Mouse (Mus musculus): ENCODE results near the gene Enkd1. TPM values are rescaled to one million over a fixed set of nuclear protein-coding genes. Genes with fewer than 3 reads are reported as not detected.

Gene Enkd1
- polyA plus RNA-seq, 1 experiment from 2014 or later: 27.3 TPM

GRCm38 (mm10) chr8:105716302-105716945, 8.4 kb upstream of the Enkd1 start:
- H3K27me3 ChIP-seq: no peaks in the 10 kb centered on the region
- H3K36me3 ChIP-seq: 0 out of 2 replicates have a peak, but pooled peaks cover 9% of the 10 kb centered on the region
- 91% methylated on average over 15 of the region's 15 CpGs for WGBS
- no peak overlapping the region for H3K4me2 ChIP-seq
- no peaks in the 10 kb centered on the region for H3K9me3 ChIP-seq
- no peak overlapping the region for H3K9ac ChIP-seq
- H3K4me3 ChIP-seq: no peak overlapping the region
- no peaks in the 10 kb centered on the region for H3K4me1 ChIP-seq
- no peak for ATAC-seq (ENCODE audit: borderline replicate concordance, extremely low read depth, low FRiP score, low TSS enrichment)
- H3K27ac ChIP-seq: no peak overlapping the region

- Histone ChIP-seq H3K27me3 (no peaks in the 10 kb centered on the region), H3K27ac (peak overlapping the region; percentile 71), H3K36me3 (0 out of 2 replicates have a peak, but pooled peaks cover 9% of the 10 kb centered on the region), H3K4me1 (no peaks in the 10 kb centered on the region), H3K9ac (no peak overlapping the region), H3K9me3 (no peaks in the 10 kb centered on the region), H3K4me2 (no peak overlapping the region), H3K4me3 (no peak overlapping the region)
- ATAC-seq (ENCODE audit: borderline replicate concordance, extremely low read depth, low FRiP score, low TSS enrichment): peak; percentile 37; the same call in 1 of the 2 replicates
- WGBS: 58% methylated on average over 6 of the region's 6 CpGs
Measured at GRCm38 (mm10) chr8:105715042-105715441, 7.0 kb upstream of the Enkd1 start.

- Histone ChIP-seq H3K27ac (no peak overlapping the region), H3K27me3 (no peaks in the 10 kb centered on the region), H3K4me1 (no peaks in the 10 kb centered on the region), H3K36me3 (0 out of 2 replicates have a peak, but pooled peaks cover 9% of the 10 kb centered on the region), H3K9ac (no peak overlapping the region), H3K4me3 (no peak overlapping the region), H3K9me3 (no peaks in the 10 kb centered on the region), H3K4me2 (no peak overlapping the region)
- WGBS: 8% methylated on average over 3 of the region's 3 CpGs
- ATAC-seq (ENCODE audit: borderline replicate concordance, extremely low read depth, low FRiP score, low TSS enrichment): 0 out of 2 replicates have a peak, but pooled peaks have one; percentile 36
Measured at GRCm38 (mm10) chr8:105714139-105714538, 6.1 kb upstream of the Enkd1 start.

- Histone ChIP-seq H3K9me3 (no peaks in the 10 kb centered on the region), H3K9ac (no peak overlapping the region), H3K4me2 (no peak overlapping the region), H3K36me3 (0 out of 2 replicates have a peak, but pooled peaks cover 7% of the 10 kb centered on the region), H3K4me3 (no peak overlapping the region), H3K27me3 (no peaks in the 10 kb centered on the region), H3K27ac (no peak overlapping the region), H3K4me1 (peaks cover 3% of the 10 kb centered on the region; the same call in 1 of the 2 replicates)
- 82% methylated on average over 3 of the region's 3 CpGs for WGBS
- ATAC-seq (ENCODE audit: borderline replicate concordance, extremely low read depth, low FRiP score, low TSS enrichment): no peak
Measured at GRCm38 (mm10) chr8:105712286-105712685, 4.3 kb upstream of the Enkd1 start.

- no peak overlapping the region for H3K4me3 ChIP-seq
- H3K36me3 ChIP-seq: no peaks in the 10 kb centered on the region
- peaks cover 15% of the 10 kb centered on the region for H3K4me1 ChIP-seq
- WGBS: 65% methylated on average over 7 of the region's 14 CpGs
- no peak for ATAC-seq (ENCODE audit: borderline replicate concordance, extremely low read depth, low FRiP score, low TSS enrichment)
- no peaks in the 10 kb centered on the region for H3K27me3 ChIP-seq
- no peaks in the 10 kb centered on the region for H3K9me3 ChIP-seq
- H3K27ac ChIP-seq: no peak overlapping the region
- H3K9ac ChIP-seq: no peak overlapping the region
- no peak overlapping the region for H3K4me2 ChIP-seq
Measured at GRCm38 (mm10) chr8:105709317-105709716, 1.3 kb upstream of the Enkd1 start.

DNA sequence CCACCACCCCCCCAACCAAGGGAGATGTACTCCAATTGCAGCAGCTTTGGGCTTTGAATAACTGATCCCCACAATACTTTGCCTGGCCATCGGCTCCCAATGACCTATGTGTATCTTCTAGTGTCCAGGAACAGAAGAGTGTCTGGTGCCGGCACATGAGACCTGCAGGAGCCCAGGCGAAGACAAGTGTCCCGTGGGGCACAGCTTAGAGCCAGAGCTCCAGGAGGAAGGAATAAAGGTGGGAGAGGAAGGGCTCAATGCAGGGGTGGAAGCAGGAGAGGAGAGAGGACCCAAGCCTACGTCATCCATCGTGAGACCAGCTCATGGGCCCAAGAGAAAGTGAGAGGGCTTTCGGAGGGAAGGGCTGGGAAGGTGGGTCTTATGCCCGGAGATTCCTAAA, 665 bp upstream of the Enkd1 start:
- no peak overlapping the region for H3K9ac ChIP-seq
- H3K36me3 ChIP-seq: peaks cover 3% of the 10 kb centered on the region; the same call in 1 of the 2 replicates
- no peak overlapping the region for H3K4me3 ChIP-seq
- H3K4me2 ChIP-seq: no peak overlapping the region
- WGBS: 93% methylated on average over 8 of the region's 8 CpGs
- ATAC-seq (ENCODE audit: borderline replicate concordance, extremely low read depth, low FRiP score, low TSS enrichment): no peak
- no peaks in the 10 kb centered on the region for H3K9me3 ChIP-seq
- H3K4me1 ChIP-seq: peaks cover 15% of the 10 kb centered on the region
- no peaks in the 10 kb centered on the region for H3K27me3 ChIP-seq
- H3K27ac ChIP-seq: no peak overlapping the region

DNA sequence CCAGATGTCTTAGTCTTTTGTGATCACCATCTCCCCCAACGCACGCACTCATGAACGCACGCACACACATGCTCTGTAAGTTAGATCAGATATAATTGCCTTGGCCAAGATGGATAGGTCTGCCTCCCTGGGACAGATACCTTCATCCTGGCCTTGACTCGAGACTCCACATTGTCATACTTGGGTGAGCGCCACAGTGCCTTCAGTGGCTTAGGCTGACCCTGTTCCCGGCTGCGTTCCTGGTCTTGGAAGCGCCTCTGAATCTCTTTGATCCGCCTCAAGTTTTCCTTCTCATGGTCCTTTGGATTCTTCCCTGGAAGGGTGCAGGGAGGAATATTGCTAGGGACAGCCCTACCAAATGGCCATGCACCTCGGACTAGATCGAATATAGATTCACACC, 1.6 kb downstream of the Enkd1 start:
- H3K9me3 ChIP-seq: no peaks in the 10 kb centered on the region
- H3K27ac ChIP-seq: no peak overlapping the region
- peaks cover 7% of the 10 kb centered on the region; the same call in 1 of the 2 replicates for H3K36me3 ChIP-seq
- WGBS: 72% methylated on average over 12 of the region's 12 CpGs
- peak overlapping the region; percentile 99 for H3K4me2 ChIP-seq
- H3K4me3 ChIP-seq: peak overlapping the region; percentile 93
- H3K27me3 ChIP-seq: no peaks in the 10 kb centered on the region
- H3K4me1 ChIP-seq: peaks cover 23% of the 10 kb centered on the region
- no peak for ATAC-seq (ENCODE audit: borderline replicate concordance, extremely low read depth, low FRiP score, low TSS enrichment)
- no peak overlapping the region; the same call in 1 of the 2 replicates for H3K9ac ChIP-seq

GRCm38 (mm10) chr8:105704955-105705354, 3.1 kb downstream of the Enkd1 start:
- H3K9me3 ChIP-seq: no peaks in the 10 kb centered on the region
- H3K4me3 ChIP-seq: no peak overlapping the region
- H3K4me2 ChIP-seq: no peak overlapping the region
- no peak overlapping the region for H3K9ac ChIP-seq
- ATAC-seq (ENCODE audit: borderline replicate concordance, extremely low read depth, low FRiP score, low TSS enrichment): no peak
- WGBS: 89% methylated on average over 6 of the region's 6 CpGs
- peaks cover 26% of the 10 kb centered on the region for H3K4me1 ChIP-seq
- H3K36me3 ChIP-seq: peaks cover 7% of the 10 kb centered on the region; the same call in 1 of the 2 replicates
- no peak overlapping the region for H3K27ac ChIP-seq
- no peaks in the 10 kb centered on the region for H3K27me3 ChIP-seq

GRCm38 (mm10) chr8:105704146-105704812, 3.7 kb downstream of the Enkd1 start:
- Histone ChIP-seq H3K27me3 (no peaks in the 10 kb centered on the region), H3K9me3 (no peaks in the 10 kb centered on the region), H3K36me3 (peaks cover 7% of the 10 kb centered on the region; the same call in 1 of the 2 replicates), H3K4me2 (no peak overlapping the region), H3K27ac (no peak overlapping the region), H3K9ac (no peak overlapping the region), H3K4me1 (peaks cover 32% of the 10 kb centered on the region), H3K4me3 (no peak overlapping the region)
- WGBS: 92% methylated on average over 34 of the region's 34 CpGs
- ATAC-seq (ENCODE audit: borderline replicate concordance, extremely low read depth, low FRiP score, low TSS enrichment): no peak

DNA sequence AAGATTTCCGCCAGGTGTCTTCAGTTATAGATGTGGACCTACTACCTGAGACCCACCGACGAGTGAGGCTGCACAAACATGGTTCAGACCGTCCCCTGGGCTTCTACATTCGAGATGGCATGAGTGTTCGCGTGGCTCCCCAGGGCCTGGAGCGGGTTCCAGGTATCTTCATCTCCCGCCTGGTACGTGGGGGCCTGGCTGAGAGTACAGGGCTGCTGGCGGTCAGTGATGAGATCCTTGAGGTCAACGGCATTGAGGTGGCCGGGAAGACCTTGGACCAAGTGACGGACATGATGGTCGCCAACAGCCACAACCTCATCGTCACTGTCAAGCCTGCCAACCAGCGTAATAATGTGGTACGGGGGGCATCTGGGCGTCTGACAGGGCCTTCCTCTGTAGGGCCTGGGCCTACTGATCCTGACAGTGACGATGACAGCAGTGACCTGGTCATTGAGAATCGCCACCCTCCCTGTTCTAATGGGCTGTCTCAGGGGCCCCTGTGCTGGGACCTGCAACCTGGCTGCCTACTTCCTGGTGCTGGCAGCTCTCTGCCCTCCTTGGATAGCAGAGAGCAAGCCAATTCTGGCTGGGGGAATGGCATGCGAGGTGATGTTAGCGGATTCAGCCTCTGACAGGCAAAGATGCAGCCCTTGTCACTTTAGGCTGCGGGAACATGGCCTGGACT, 5.1 kb downstream of the Enkd1 start:
- H3K4me3 ChIP-seq: no peak overlapping the region
- peaks cover 15% of the 10 kb centered on the region for H3K36me3 ChIP-seq
- H3K9me3 ChIP-seq: no peaks in the 10 kb centered on the region
- no peak for ATAC-seq (ENCODE audit: borderline replicate concordance, extremely low read depth, low FRiP score, low TSS enrichment)
- H3K9ac ChIP-seq: no peak overlapping the region
- WGBS: 88% methylated on average over 24 of the region's 24 CpGs
- H3K4me2 ChIP-seq: no peak overlapping the region
- peaks cover 32% of the 10 kb centered on the region for H3K4me1 ChIP-seq
- no peaks in the 10 kb centered on the region for H3K27me3 ChIP-seq
- H3K27ac ChIP-seq: no peak overlapping the region

DNA sequence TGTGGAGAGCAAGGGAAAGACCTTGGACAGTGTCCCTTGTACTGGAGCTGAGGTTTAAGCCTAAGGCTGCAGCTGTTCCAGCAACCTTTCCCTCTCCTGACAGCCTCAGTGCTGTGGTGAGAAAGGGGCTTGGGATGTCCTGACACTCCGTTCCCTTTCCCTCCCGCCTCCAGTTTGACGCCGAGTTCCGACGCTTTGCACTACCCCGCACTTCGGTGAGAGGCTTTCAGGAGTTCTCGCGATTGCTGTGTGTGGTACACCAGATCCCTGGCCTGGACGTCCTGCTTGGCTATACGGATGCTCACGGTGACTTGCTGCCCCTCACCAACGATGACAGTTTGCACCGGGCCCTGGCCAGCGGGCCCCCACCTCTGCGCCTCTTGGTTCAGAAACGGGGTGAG, 6.0 kb downstream of the Enkd1 start:
- Histone ChIP-seq H3K4me3 (peak overlapping the region; percentile 83), H3K9ac (peak overlapping the region; percentile 40), H3K36me3 (peaks cover 15% of the 10 kb centered on the region), H3K4me2 (peak overlapping the region; percentile 84), H3K9me3 (no peaks in the 10 kb centered on the region), H3K4me1 (peaks cover 26% of the 10 kb centered on the region), H3K27me3 (no peaks in the 10 kb centered on the region), H3K27ac (peak overlapping the region; percentile 68; the same call in 1 of the 2 replicates)
- WGBS: 42% methylated on average over 18 of the region's 18 CpGs
- no peak for ATAC-seq (ENCODE audit: borderline replicate concordance, extremely low read depth, low FRiP score, low TSS enrichment)
